9 mouse cellular contexts compared by ENCODE assay signal in the genomic region with DNA sequence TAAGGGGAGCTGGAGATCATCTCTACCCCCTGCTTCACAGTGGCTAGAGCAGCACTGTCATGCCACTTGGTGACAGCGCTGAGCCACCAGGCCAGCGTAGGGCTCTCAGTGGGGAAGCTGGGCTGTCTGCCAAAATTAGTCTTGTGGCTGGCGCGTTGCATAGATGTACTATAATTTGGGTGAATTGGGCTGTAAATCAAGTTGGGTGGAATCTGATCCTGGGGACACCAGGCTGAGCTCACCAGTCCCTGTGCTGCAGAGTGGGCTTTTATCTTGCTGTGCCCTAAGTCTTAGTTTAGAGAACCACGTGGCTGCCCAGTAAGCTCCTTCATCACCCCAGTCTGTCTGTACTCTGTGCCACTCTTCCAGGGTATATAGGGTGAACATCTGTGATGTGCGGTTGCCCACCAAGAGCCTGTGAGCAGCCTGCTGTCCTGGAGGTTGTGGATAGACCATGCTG. TPM values are rescaled to one million over a fixed set of nuclear protein-coding genes. Genes with fewer than 3 reads are reported as not detected.
A peak's percentile ranks its signal among the peaks of the same experiment; 100 is the strongest.
DNase-seq lines count a peak whose midpoint lies in the region; ATAC-seq and TF ChIP-seq lines count a peak whose summit lies in the region.
"Had no signal": no experiment of that assay in that cellular context is flagged by ENCODE, and none has a peak within 500 bp of the region (broad histone marks: within the 10 kb centered on the region; RNA-seq: fewer than 3 reads in every experiment).

No protein-coding gene starts in this region.

- H3K9me3 ChIP-seq in midbrain, postnatal 0 days (ENCODE audit: low read length): no peaks in the 10 kb centered on the region

- peaks cover 71% of the 10 kb centered on the region for H3K79me2 ChIP-seq in C2C12 (ENCODE audit: control insufficient read depth, insufficient read depth)

- peaks cover 75% of the 10 kb centered on the region for H3K36me3 ChIP-seq in C2C12 (ENCODE audit: control insufficient read depth, insufficient read depth)
- peaks cover 44% of the 10 kb centered on the region for H3K36me3 ChIP-seq in midbrain, postnatal 0 days (ENCODE audit: insufficient read depth, low read length)

- ATAC-seq in midbrain, postnatal 0 days (ENCODE audit: low FRiP score): no peak

- 33% methylated on average over 6 of the region's 6 CpGs for WGBS in midbrain, postnatal 0 days

- H3K27me3 ChIP-seq in C2C12 (ENCODE audit: control insufficient read depth, insufficient read depth, insufficient read length): no peaks in the 10 kb centered on the region
- H3K27me3 ChIP-seq in midbrain, postnatal 0 days (ENCODE audit: insufficient read depth, low read length): no peaks in the 10 kb centered on the region

- no peak overlapping the region for H3K9ac ChIP-seq in midbrain, postnatal 0 days (replicated peaks; ENCODE audit: low read length, poor library complexity, severe bottlenecking)
- H3K9ac ChIP-seq: liver, embryonic 14.5 days had no signal

- H3K4me3 ChIP-seq in C2C12 (ENCODE audit: insufficient read depth, poor library complexity, severe bottlenecking): no peak overlapping the region
- no peak overlapping the region for H3K4me3 ChIP-seq in midbrain, postnatal 0 days (ENCODE audit: low read depth, low read length)

- TF ChIP-seq CTCF in C2C12 (IDR thresholded peaks at IDR 0.05; ENCODE audit: control insufficient read depth, insufficient read depth, insufficient read length): no peak
- no peak; the same call in 1 of the 2 replicates for TF ChIP-seq CTCF in midbrain, postnatal 0 days (IDR thresholded peaks at IDR 0.05)

- H3K79me3 ChIP-seq in C2C12 (ENCODE audit: low read depth): peaks cover 31% of the 10 kb centered on the region

- no peak overlapping the region for H3ac ChIP-seq in C2C12 (ENCODE audit: control insufficient read depth, insufficient read length, low read depth)

- no peak overlapping the region for H3K27ac ChIP-seq in midbrain, postnatal 0 days (ENCODE audit: low read depth, low read length)
- H3K27ac ChIP-seq: liver, embryonic 14.5 days had no signal

- H3K4me1 ChIP-seq in midbrain, postnatal 0 days (ENCODE audit: insufficient read depth, low read length): no peaks in the 10 kb centered on the region

- peak; percentile 87 to 92 for DNase-seq in adrenal gland, adult (ENCODE audit: inconsistent age in 2 of 2, low spot score in 1 of 2)
- peak; percentile 29 for DNase-seq in fibroblast of lung, adult 2 months (ENCODE audit: low read depth)
- DNase-seq in heart, postnatal 4 days: peak; percentile 69
- DNase-seq in layer of hippocampus, postnatal 14 days (ENCODE audit: low spot score in 2 of 2): peak; percentile 50 to 72
- DNase-seq in midbrain, postnatal 0 days (ENCODE audit: low spot score): peak; percentile 82
- DNase-seq in yolk sac, embryonic 10.5 days (ENCODE audit: low spot score): no peak
- no peak for DNase-seq in spleen, postnatal 10 days (ENCODE audit: low spot score in 2 of 2)

- H3K4me2 ChIP-seq in midbrain, postnatal 0 days (ENCODE audit: low read depth, low read length, poor library complexity, severe bottlenecking): no peak overlapping the region

TF ChIP-seq in C2C12, 6 proteins besides CTCF, POLR2A, EP300 and RAD21:
- TF ChIP-seq USF1 (IDR thresholded peaks at IDR 0.05; ENCODE audit: low read depth): peak; percentile 68
- TF ChIP-seq MAX (IDR thresholded peaks at IDR 0.05): peak; percentile 53
- TF ChIP-seq CEBPB (IDR thresholded peaks at IDR 0.05; ENCODE audit: low read depth): no peak

RNA-seq across cellular contexts. Expression of gene Ranbp3, which starts 20.8 kb away (rescaled TPM):
- polyA plus RNA-seq in C2C12 (2012; fragmentation: generic; extraction: Trizol): 107 TPM
- total RNA-seq in heart, postnatal 4 days (2021): 10 to 100 TPM; 60.5 to 61.8 TPM
- total RNA-seq in layer of hippocampus, postnatal 14 days (2021): 10 to 100 TPM; 83.9 to 85.3 TPM
- 114 and 136 TPM in 2 replicates for total RNA-seq in midbrain, postnatal 0 days (2014; rRNA removed)
- polyA plus RNA-seq in midbrain, postnatal 0 days (2015; fragmentation: Nextera tagmentation; extraction: Ambion mirVana): 96.0 and 98.9 TPM in 2 replicates

RNA-seq across cellular contexts. Expression of gene Ndufa11, which starts 23.7 kb away (rescaled TPM):
- 312 TPM for polyA plus RNA-seq in C2C12 (2012; fragmentation: generic; extraction: Trizol)
- total RNA-seq in heart, postnatal 4 days (2021): 100 to 1,000 TPM; 705 to 809 TPM
- 100 to 1,000 TPM; 220 to 270 TPM for total RNA-seq in layer of hippocampus, postnatal 14 days (2021)
- total RNA-seq in midbrain, postnatal 0 days (2014; rRNA removed): 335 and 480 TPM in 2 replicates
- polyA plus RNA-seq in midbrain, postnatal 0 days (2015; fragmentation: Nextera tagmentation; extraction: Ambion mirVana): 630 and 676 TPM in 2 replicates

RNA-seq across cellular contexts. Expression of gene Vmac, which starts 23.9 kb away (rescaled TPM):
- 4.5 TPM for polyA plus RNA-seq in C2C12 (2012; fragmentation: generic; extraction: Trizol)
- 1 to 10 TPM; 5.3 to 8.0 TPM for total RNA-seq in heart, postnatal 4 days (2021)
- total RNA-seq in layer of hippocampus, postnatal 14 days (2021): 10 to 100 TPM; 10.4 to 12.5 TPM
- 32.3 and 36.9 TPM in 2 replicates for total RNA-seq in midbrain, postnatal 0 days (2014; rRNA removed)
- polyA plus RNA-seq in midbrain, postnatal 0 days (2015; fragmentation: Nextera tagmentation; extraction: Ambion mirVana): 19.2 and 19.8 TPM in 2 replicates

Comparison
In these comparisons a context has a peak if more than half of its experiments do, and no peak if none do; other contexts are left out.
1. DNase-seq: peak in adrenal gland, adult (2 of 2), fibroblast of lung, adult 2 months (single experiment), heart, postnatal 4 days (single experiment), layer of hippocampus, postnatal 14 days (2 of 2) and midbrain, postnatal 0 days (single experiment); none in yolk sac, embryonic 10.5 days (single experiment) and spleen, postnatal 10 days (0 of 2).